Mouse (Mus musculus): ENCODE measurements around the gene Zmym4.
"Not testable (repeated sequence)": the region's sequence is repeated elsewhere in the genome, so short reads cannot be mapped to it uniquely, and the experiment has no call there.

Gene Zmym4

DNA sequence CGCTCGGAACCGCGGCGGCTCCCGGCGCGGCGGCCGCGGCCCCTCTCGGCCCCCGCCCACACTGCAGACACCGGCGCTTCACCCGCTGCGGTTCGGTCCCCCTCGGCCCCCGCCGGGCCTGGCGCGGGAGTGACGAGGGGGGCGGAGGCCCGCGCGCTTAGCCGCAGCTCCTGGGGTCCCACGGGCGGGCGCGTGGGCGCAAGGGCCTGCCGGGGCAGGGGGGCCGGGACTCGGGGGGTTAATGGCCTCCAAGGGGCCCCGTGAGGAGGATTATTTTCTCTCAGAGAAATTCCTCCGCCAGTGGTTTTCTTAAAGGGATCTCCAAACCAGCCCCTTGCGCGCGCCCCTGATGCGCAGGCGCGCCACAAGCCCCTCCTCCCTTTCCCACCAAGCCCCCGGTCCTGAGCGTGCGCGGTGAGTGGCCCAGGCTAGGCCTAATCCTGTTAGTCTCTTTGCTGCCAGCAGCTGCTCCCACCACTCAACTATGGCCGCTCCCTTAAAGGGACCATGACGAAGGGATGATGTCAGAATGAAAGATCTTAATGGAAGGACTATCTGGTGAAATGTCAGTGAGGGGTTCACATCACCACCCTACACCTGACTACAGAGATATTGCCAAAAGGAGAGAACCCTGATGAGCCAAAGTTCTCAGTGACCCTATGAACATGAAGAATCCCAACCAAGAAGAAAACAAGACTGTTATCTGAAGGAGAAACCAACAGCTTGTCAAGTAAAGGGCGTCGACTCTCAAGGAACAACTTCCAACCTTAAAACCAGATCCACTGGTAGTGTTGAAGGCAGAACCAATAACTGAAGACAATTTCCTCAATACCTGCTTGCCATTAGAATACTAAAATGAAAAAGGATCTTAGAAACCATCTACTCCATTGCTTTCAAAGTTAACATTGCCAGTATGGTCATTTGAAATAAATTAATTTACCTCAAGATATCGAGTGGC, at the start of gene Zmym4:
Zmym4 (minus strand) TSS at position 272 of the 958 bp plus-strand sequence.
- DNase-seq = peak; percentile 96

GRCm38 (mm10) chr4:127016366-127016765, 48.4 kb upstream of the Zmym4 start:
- DNase-seq = no peak

DNA sequence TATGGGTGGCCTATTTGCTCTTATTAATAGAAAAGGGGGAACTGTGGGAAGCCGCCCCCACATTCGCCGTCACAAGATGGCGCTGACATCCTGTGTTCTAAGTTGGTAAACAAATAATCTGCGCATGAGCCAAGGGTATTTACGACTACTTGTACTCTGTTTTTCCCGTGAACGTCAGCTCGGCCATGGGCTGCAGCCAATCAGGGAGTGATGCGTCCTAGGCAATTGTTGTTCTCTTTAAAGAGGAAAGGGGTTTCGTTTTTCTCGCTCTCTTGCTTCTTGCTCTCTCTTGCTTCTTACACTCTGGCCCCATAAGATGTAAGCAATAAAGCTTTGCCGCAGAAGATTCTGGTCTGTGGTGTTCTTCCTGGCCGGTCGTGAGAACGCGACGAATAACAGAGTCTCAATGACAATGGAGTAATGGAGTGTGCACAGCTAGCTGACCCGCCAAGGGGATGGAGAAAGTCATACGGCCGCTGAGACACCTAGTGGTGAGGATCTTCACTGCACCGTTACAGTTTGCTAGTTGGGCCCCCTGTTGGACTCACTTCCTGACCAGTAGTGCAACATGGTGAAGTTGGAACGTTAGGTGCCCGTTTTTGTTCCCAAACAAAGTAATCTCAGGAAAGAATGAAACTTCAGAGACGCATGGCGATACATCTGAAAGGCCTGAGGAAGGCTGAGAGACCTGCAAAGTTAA, 47.5 kb upstream of the Zmym4 start:
- DNase-seq = peak; percentile 93

- peak; percentile 74 for DNase-seq
Observed at GRCm38 (mm10) chr4:127005113-127005936, 37.4 kb upstream of the Zmym4 start.

- DNase-seq = no peak
Observed at GRCm38 (mm10) chr4:127004384-127004783, 36.4 kb upstream of the Zmym4 start.

- no peak for DNase-seq
Observed at GRCm38 (mm10) chr4:127000601-127001105, 32.7 kb upstream of the Zmym4 start.

- DNase-seq = not testable (repeated sequence)
Observed at GRCm38 (mm10) chr4:126999372-126999771, 31.4 kb upstream of the Zmym4 start.

GRCm38 (mm10) chr4:126992356-126992755, 24.4 kb upstream of the Zmym4 start:
- DNase-seq = peak; percentile 15

DNA sequence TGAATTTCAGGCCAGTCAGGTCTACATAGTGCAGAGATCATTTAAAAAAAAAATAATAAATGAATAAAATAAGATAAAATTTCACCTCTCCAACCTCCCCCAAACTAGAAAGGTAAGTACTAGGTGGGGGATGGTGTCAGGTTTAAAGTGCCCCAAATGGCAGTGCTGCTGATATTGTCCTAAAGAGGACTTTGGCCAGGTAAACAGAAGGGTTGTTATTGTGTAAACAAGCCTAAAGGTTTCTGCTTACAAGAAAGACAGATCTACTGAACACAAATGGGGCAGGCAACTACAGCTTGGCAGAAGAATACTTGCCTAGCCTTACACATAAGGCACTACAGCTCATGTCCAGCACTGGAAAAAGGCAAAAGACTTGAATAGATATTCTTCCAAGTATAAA, 22.6 kb upstream of the Zmym4 start:
- no peak for DNase-seq

GRCm38 (mm10) chr4:126988503-126988902, 20.6 kb upstream of the Zmym4 start:
- DNase-seq = no peak

DNA sequence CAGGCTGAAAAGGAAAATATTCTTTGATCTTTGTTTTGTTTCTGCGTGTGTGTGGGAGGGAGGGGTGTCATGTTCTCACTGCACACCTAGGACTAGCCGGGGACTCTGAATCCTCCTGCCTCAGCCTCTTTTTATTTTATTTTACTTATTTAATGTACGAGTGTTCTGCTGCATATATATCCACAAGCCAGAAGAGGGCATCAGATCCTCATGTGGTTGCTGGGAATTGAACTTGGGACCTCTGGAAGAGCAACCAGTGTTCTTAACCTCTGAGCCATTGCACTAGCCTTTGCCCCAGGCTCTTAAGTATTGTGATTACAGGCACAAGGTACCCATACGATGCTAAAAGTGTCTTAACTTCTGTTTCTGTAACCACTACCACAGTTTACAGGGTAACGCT, 18.8 kb upstream of the Zmym4 start:
- DNase-seq = no peak

DNA sequence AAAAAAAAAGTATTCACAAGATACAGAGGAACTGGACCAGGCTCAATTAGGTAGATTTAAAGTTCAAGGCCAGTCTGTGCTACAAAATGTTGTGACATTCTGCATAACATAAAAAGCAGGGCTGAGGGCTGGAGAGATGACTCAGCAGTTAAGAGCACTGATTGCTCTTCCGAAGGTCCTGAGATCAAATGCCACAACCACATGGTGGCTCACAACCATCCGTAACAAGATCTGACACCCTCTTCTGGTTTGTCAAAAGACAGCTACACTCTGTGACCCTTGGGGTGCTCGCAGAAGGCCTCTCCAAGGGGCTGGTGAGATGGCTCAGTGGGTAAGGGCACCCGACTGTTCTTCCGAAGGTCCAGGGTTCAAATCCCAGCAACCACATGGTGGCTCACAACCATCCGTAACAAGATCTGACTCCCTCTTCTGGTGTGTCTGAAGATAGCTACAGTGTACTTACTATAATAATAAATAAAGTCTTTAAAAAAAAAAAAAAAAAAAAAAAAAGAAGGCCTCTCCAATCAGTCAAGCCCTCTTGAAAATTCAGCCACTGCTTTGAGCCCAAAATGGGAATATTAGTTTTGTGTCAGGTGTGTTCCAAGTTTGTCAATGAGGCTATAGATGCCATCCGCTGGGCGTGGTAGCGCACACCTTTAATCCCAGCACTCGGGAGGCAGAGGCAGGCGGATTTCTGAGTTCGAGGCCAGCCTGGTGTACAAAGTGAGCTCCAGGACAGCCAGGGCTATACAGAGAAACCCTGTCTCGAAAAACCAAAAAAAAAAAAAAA, 16.0 kb upstream of the Zmym4 start:
- not testable (repeated sequence) for DNase-seq

GRCm38 (mm10) chr4:126983321-126983720, 15.4 kb upstream of the Zmym4 start:
- no peak for DNase-seq

- DNase-seq = no peak
Observed at GRCm38 (mm10) chr4:126978706-126979105, 10.8 kb upstream of the Zmym4 start.

GRCm38 (mm10) chr4:126977467-126977866, 9.5 kb upstream of the Zmym4 start:
- DNase-seq = peak; percentile 57

DNA sequence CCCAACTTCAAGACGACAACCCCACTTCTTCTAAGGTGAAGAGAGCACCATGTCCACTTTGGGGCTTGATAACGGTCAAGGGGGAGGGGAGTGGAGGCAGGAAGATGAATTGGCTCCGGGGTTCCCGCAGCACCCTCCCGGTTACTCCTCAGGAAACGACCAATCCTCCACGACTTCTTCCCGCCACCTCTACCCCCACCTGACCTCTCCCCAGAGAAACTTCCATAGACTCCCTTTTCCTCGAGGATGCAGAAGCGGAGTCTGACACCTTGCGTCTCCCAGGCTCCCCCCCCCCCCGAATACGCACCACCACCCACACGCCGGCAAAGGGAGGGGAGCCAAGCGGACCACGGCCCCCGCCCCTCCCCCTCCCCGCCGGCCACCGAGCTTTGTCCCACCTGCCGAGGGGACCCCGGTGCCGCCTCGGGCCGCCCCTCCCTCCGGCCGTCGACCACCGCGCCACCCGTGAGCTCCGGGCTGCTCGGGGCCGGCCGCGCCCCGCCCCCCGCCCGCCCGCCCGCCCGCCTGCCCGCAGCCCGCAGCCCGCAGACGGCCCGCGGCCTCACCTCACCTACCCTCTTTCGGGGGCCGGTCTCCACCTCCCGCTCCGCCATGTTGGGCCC, 583 bp downstream of the Zmym4 start:
- DNase-seq = peak; percentile 51

GRCm38 (mm10) chr4:126958682-126959081, 9.3 kb downstream of the Zmym4 start:
- no peak for DNase-seq

GRCm38 (mm10) chr4:126958261-126958660, 9.7 kb downstream of the Zmym4 start:
- DNase-seq = no peak

DNA sequence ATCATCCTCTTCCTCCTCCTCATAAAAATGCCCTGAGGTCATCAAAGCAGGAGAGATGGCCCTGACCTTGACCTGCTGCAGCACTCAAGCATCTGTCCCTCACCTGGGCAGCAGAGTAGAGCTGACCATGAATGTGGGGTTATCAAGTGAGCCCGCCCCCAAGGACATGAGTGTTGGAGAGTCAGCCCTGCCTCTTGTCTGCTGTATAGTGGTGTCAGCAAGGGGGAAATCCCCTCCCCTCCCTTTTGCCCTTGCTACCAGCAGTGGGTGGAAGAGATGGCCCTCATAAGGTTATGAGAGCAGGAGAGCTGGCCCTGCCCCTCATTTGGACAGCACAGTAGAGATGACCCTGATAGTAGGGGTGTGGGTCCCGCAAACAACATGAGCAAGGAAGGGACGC, 10.5 kb downstream of the Zmym4 start:
- DNase-seq = no peak

DNA sequence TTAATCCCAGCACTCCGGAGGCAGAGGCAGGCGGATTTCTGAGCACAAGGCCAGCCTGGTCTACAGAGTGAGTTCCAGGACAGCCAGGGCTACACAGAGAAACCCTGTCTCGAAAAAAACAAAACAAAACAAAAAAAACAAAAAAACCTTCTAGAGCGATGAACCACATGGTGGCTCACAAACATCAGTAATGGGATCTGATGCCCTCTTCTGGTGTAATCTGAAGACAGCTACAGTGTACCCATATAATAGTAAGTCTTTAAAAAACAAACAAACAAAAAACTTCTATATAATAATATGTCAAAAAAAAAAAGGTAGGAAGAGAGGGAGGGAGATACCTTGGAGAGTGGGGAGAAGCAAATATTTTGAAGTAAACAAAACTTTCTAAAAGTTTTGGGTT, 17.1 kb downstream of the Zmym4 start:
- not testable (repeated sequence) for DNase-seq

GRCm38 (mm10) chr4:126943421-126943820, 24.5 kb downstream of the Zmym4 start:
- no peak for DNase-seq

Data from kidney, postnatal 10 days (tissue).